ENCODE assay signal across 9 mouse cellular contexts in genomic region chr6:38771061-38771667, GRCm38 (mm10).
A peak's percentile ranks its signal among the peaks of the same experiment; 100 is the strongest.
DNase-seq lines count a peak whose midpoint lies in the region; ATAC-seq and TF ChIP-seq lines count a peak whose summit lies in the region.
"Had no signal": no experiment of that assay in that cellular context is flagged by ENCODE, and none has a peak within 500 bp of the region (broad histone marks: within the 10 kb centered on the region; RNA-seq: fewer than 3 reads in every experiment).

No protein-coding gene starts in this region.

- H3K27ac ChIP-seq in gastrocnemius, adult 2 months, result 0 out of 2 replicates have a peak overlapping the region, but pooled peaks have one; percentile 28
- peak overlapping the region; percentile 19; the same call in 1 of the 2 replicates for H3K27ac ChIP-seq in layer of hippocampus, adult 2 months
- peak overlapping the region; percentile 6 for H3K27ac ChIP-seq in intestine, embryonic 14.5 days (ENCODE audit: low read depth)
- no peak overlapping the region for H3K27ac ChIP-seq in midbrain, embryonic 14.5 days (replicated peaks; ENCODE audit: low read depth, low read length)

- DNase-seq in gastrocnemius, adult 2 months, result no peak
- no peak for DNase-seq in gastrocnemius, postnatal 10 days
- DNase-seq in layer of hippocampus, adult 2 months (ENCODE audit: low spot score in 2 of 2), result no peak
- no peak for DNase-seq in layer of hippocampus, postnatal 10 days (ENCODE audit: low spot score in 2 of 2)
- DNase-seq in intestine, embryonic 14.5 days (ENCODE audit: low spot score), result no peak
- peak; percentile 13 for DNase-seq in mesoderm, embryonic 11.5 days (ENCODE audit: low read depth, low spot score)
- DNase-seq in cerebellum, postnatal 25 days, result no peak
- no peak for DNase-seq in midbrain, embryonic 14.5 days
- DNase-seq: cerebellum, postnatal 36 days had no signal

- no peak overlapping the region for H3K4me2 ChIP-seq in intestine, embryonic 14.5 days (ENCODE audit: low read length)
- H3K4me2 ChIP-seq in midbrain, embryonic 14.5 days (ENCODE audit: low read length), result no peak overlapping the region

- H3K27me3 ChIP-seq in intestine, embryonic 14.5 days (replicated peaks; ENCODE audit: control insufficient read depth, insufficient read depth, low read length), result no peaks in the 10 kb centered on the region
- H3K27me3 ChIP-seq in midbrain, embryonic 14.5 days (ENCODE audit: control insufficient read depth, insufficient read depth, low read length), result no peaks in the 10 kb centered on the region

- no peak overlapping the region for H3K9ac ChIP-seq in intestine, embryonic 14.5 days (ENCODE audit: low read length)
- no peak overlapping the region for H3K9ac ChIP-seq in midbrain, embryonic 14.5 days (replicated peaks; ENCODE audit: low read length)

- TF ChIP-seq CTCF in gastrocnemius, adult 2 months (IDR thresholded peaks at IDR 0.05), result no peak
- no peak for TF ChIP-seq CTCF in layer of hippocampus, adult 2 months (conservative IDR thresholded peaks at IDR 0.05)

- WGBS in intestine, embryonic 14.5 days, result 35% methylated on average over 4 of the region's 4 CpGs
- WGBS in midbrain, embryonic 14.5 days, result 77% methylated on average over 4 of the region's 4 CpGs

- intact Hi-C loops in gastrocnemius, adult 2 months (cut with DNase I), result no loop called here

- no peaks in the 10 kb centered on the region for H3K9me3 ChIP-seq in intestine, embryonic 14.5 days (ENCODE audit: control insufficient read depth, low read length)
- H3K9me3 ChIP-seq in midbrain, embryonic 14.5 days (ENCODE audit: control insufficient read depth, low read length), result no peaks in the 10 kb centered on the region

- peaks cover 18% of the 10 kb centered on the region for H3K4me1 ChIP-seq in intestine, embryonic 14.5 days (replicated peaks; ENCODE audit: control insufficient read depth, insufficient read depth, low read length)
- no peaks in the 10 kb centered on the region for H3K4me1 ChIP-seq in midbrain, embryonic 14.5 days (ENCODE audit: control insufficient read depth, insufficient read depth, low read length)

- no peak for ATAC-seq in intestine, embryonic 14.5 days (replicated peaks; ENCODE audit: low FRiP score, low TSS enrichment, low read depth)
- no peak for ATAC-seq in midbrain, embryonic 14.5 days (ENCODE audit: low FRiP score, low TSS enrichment)

- H3K36me3 ChIP-seq in intestine, embryonic 14.5 days (ENCODE audit: control insufficient read depth, insufficient read depth, low read length), result no peaks in the 10 kb centered on the region
- H3K36me3 ChIP-seq in midbrain, embryonic 14.5 days (ENCODE audit: control insufficient read depth, insufficient read depth, low read length), result no peaks in the 10 kb centered on the region

- no peak overlapping the region for H3K4me3 ChIP-seq in gastrocnemius, adult 2 months
- no peak overlapping the region for H3K4me3 ChIP-seq in layer of hippocampus, adult 2 months
- H3K4me3 ChIP-seq in intestine, embryonic 14.5 days (ENCODE audit: low read depth, low read length), result no peak overlapping the region
- H3K4me3 ChIP-seq in midbrain, embryonic 14.5 days (replicated peaks; ENCODE audit: low read depth, low read length), result no peak overlapping the region
